Mouse (Mus musculus): ENCODE measurements at regions not wholly inside any gene's neighbourhood (a gene's known extent, or its start where the extent isn't known, plus 50 kb on each side); places are given as distances from the start of the nearest gene placed in this dataset.

GRCm38 (mm10) chr7:136232177-136232576 is 516.0 kb upstream of the Mki67 start:
- no peak for TF ChIP-seq CTCF (IDR thresholded peaks at IDR 0.05; ENCODE audit: low read depth, low read length)
- TF ChIP-seq POLR2A (IDR thresholded peaks at IDR 0.05; ENCODE audit: extremely low read depth, insufficient read depth, low read length), result no peak
